Mouse (Mus musculus) intestine, embryonic 14.5 days (tissue): ENCODE results near the gene Ppp2r2c. TPM values are rescaled to one million over a fixed set of nuclear protein-coding genes. Genes with fewer than 3 reads are reported as not detected.

Source experiments
- ATAC-seq: fragments of 200-750 bp; cut with Nextera tagmentation; replicated peaks from 2 replicates; pipeline ENCODE4 v1.8.0; 2017; ENCODE audit warnings: low read depth, moderate number of reproducible peaks, moderate TSS enrichment, moderate library complexity; ENCODE audit not compliant: low FRiP score, low TSS enrichment
- DNase-seq: peaks from one replicate; pipeline ENCODE4 v3.0.0-alpha.2; 2018; ENCODE audit warnings: low spot score
- H3K27ac ChIP-seq: fragments of 300-500 bp; sonication (generic); 2 replicates; pipeline ENCODE4 v1.5.1; 2014; ENCODE audit warnings: low read depth, mild to moderate bottlenecking, control low read depth
- H3K27me3 ChIP-seq: fragments of 300-500 bp; sonication (generic); replicated peaks from 2 replicates; pipeline ENCODE4 v1.6.1; 2014; ENCODE audit warnings: low read length, control low read depth; ENCODE audit not compliant: control insufficient read depth, insufficient read depth
- H3K36me3 ChIP-seq: fragments of 300-500 bp; sonication (generic); 2 replicates; pipeline ENCODE4 v1.6.1; 2014; ENCODE audit warnings: low read length, control low read depth; ENCODE audit not compliant: control insufficient read depth, insufficient read depth
- H3K4me1 ChIP-seq: fragments of 300-500 bp; sonication (generic); replicated peaks from 2 replicates; pipeline ENCODE4 v1.6.1; 2014; ENCODE audit warnings: low read length, control low read depth, mixed read lengths; ENCODE audit not compliant: control insufficient read depth, insufficient read depth
- H3K4me2 ChIP-seq: fragments of 300-500 bp; sonication (generic); 2 replicates; pipeline ENCODE4 v1.6.1; 2014; ENCODE audit warnings: low read length
- H3K4me3 ChIP-seq: fragments of 300-500 bp; sonication (generic); 2 replicates; pipeline ENCODE4 v1.5.1; 2014; ENCODE audit warnings: low read depth, low read length, control low read depth, mixed read lengths
- H3K9ac ChIP-seq: fragments of 300-500 bp; sonication (generic); 2 replicates; pipeline ENCODE4 v1.6.1; 2014; ENCODE audit warnings: mild to moderate bottlenecking, low read length
- H3K9me3 ChIP-seq: fragments of 300-500 bp; sonication (generic); 2 replicates; pipeline ENCODE4 v1.6.1; 2016; ENCODE audit warnings: low read length, control low read depth; ENCODE audit not compliant: control insufficient read depth
- WGBS: fragments of 180-500 bp; shearing (Covaris S2); extraction: QIAGEN DNeasy Blood & Tissue Kit; methylation state at CpG from one replicate; pipeline ENCODE4 v1.1.7; 2014; 5-methylcytosine and 5-hydroxymethylcytosine counted together
- polyA plus RNA-seq: library from polyadenylated mRNA; unstranded; fragments of >200 nt; fragmentation: Nextera tagmentation; extraction: Ambion mirVana; gene quantifications from 2 replicates; pipeline ENCODE4 v1.2.1, GENCODE M21; 2014

Ppp2r2c gene
- polyA plus RNA-seq, 1 experiment from 2014 or later: 0.73 TPM

DNA sequence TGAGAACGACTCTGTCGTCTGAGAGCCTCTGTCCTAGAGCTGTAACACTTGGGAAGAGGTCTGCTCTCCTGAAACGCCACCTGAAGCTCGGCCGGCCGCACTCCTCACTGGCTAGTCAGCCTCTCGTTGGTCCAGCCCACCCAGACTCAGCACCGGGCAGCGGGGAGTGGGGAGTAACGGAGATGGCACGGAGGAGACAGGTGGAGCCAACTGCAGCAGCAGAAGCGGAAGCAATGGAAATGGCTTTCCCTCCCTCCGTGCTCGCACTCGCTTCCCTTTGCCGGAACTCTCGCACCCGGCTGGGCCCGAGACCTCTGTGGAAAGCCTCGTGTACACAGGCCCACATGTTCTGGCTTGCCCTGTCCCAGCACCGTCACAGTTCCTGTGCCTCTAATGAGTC is 41.2 kb downstream of the Ppp2r2c start:
- Histone ChIP-seq H3K9ac (no peak overlapping the region), H3K27me3 (0 out of 2 replicates have a peak, but pooled peaks cover 4% of the 10 kb centered on the region), H3K27ac (no peak overlapping the region), H3K4me1 (no peaks in the 10 kb centered on the region), H3K36me3 (no peaks in the 10 kb centered on the region), H3K9me3 (no peaks in the 10 kb centered on the region), H3K4me2 (no peak overlapping the region), H3K4me3 (no peak overlapping the region)
- ATAC-seq: no peak
- DNase-seq: no peak
- 83% methylated on average over 21 of the region's 21 CpGs for WGBS

DNA sequence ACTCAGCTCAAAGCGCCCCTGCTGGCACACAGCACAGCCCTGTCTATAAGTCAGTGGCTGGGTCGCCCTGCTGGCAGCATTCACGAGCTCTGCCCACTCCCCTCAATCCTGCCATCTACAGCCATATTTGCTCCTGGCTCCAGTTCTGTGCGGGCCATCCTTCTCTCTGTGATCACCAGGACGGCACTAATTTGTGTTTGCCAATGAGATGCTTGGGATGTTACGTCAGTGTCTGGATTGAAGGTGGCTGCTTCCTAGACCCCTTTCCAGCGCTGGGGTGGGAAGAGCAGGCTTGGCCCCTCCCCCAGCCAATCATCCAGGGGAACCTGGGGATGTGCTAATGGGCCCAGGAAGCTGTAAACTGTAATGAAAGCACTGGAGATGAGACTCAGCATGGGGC is 42.7 kb downstream of the Ppp2r2c start:
- 17% methylated on average over 7 of the region's 7 CpGs for WGBS
- no peak overlapping the region for H3K27ac ChIP-seq
- ATAC-seq: no peak
- H3K9me3 ChIP-seq: no peaks in the 10 kb centered on the region
- H3K36me3 ChIP-seq: no peaks in the 10 kb centered on the region
- no peak overlapping the region for H3K4me2 ChIP-seq
- DNase-seq: no peak
- no peak overlapping the region for H3K9ac ChIP-seq
- no peaks in the 10 kb centered on the region for H3K4me1 ChIP-seq
- H3K27me3 ChIP-seq: 0 out of 2 replicates have a peak, but pooled peaks cover 4% of the 10 kb centered on the region
- no peak overlapping the region for H3K4me3 ChIP-seq

DNA sequence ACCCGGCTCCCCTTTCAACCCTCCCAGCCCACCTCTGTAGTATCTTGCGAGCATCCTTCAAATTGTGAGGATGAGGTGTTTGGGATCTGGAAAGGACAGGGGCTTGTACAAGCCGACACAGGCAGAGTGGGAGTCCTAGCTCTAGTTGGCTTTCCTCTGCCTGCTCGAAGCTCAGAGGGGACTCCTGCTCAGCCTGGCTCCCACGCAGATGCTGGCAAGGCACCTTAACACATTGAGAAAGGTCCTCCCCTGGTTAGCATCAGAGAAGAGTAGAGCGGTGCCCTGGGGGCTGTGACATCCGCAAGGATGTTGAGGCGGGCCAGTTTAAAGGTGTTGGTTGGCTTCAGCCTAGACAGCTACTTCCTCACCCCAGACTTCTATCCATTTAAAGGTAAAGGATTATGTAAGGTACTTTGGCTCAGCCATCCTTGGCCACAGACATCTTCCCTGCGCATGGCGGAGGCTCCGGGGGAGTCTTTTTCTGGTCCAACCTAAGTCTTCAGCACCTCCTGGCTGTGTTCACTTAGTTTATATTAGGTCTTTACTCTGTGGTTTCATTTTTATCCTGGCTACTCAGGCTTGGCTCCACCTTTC is 43.5 kb downstream of the Ppp2r2c start:
- Histone ChIP-seq H3K9me3 (no peaks in the 10 kb centered on the region), H3K4me3 (no peak overlapping the region), H3K27me3 (0 out of 2 replicates have a peak, but pooled peaks cover 4% of the 10 kb centered on the region), H3K27ac (no peak overlapping the region), H3K9ac (no peak overlapping the region), H3K36me3 (no peaks in the 10 kb centered on the region), H3K4me1 (no peaks in the 10 kb centered on the region), H3K4me2 (no peak overlapping the region)
- 59% methylated on average over 11 of the region's 11 CpGs for WGBS
- DNase-seq (no peak), ATAC-seq (no peak)

DNA sequence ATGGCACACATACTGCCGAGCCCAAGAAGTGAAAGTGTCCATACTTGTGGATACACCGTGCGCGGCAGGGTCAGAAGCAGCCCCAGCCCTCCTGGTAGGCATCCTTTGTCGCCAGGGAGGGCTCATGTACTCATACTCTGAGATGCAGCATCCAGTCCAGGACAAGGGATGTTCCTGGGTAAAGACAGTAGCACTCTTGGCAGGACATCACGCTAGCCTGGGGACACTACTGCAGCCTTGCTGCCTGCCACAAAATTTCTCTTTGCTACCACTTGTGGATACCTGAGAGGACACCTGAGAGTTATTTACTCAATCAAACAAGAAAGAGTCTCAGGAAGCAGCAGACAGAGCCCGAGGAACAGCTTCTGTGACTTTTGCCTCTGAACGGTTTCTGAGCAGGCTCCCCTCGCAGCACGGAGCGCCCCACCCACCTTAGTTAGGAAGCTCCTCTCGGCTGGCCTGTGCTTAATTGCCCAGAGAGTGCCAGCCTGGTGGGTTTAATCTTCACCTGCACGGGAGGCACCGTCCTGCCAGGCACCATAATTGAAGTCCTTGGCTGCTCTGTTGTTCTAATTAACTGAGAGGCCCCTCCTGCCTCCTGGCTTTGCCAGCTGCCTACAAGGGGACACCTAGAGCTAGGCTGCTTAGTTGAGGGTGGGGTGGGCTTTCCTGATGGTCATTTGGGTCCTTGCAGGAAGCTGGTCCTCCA is 44.4 kb downstream of the Ppp2r2c start:
- H3K4me1 ChIP-seq: no peaks in the 10 kb centered on the region
- ATAC-seq: no peak
- 0 out of 2 replicates have a peak, but pooled peaks cover 4% of the 10 kb centered on the region for H3K27me3 ChIP-seq
- no peaks in the 10 kb centered on the region for H3K9me3 ChIP-seq
- no peak overlapping the region for H3K4me3 ChIP-seq
- no peak for DNase-seq
- 59% methylated on average over 14 of the region's 14 CpGs for WGBS
- H3K36me3 ChIP-seq: no peaks in the 10 kb centered on the region
- H3K4me2 ChIP-seq: no peak overlapping the region
- H3K27ac ChIP-seq: no peak overlapping the region
- no peak overlapping the region for H3K9ac ChIP-seq

DNA sequence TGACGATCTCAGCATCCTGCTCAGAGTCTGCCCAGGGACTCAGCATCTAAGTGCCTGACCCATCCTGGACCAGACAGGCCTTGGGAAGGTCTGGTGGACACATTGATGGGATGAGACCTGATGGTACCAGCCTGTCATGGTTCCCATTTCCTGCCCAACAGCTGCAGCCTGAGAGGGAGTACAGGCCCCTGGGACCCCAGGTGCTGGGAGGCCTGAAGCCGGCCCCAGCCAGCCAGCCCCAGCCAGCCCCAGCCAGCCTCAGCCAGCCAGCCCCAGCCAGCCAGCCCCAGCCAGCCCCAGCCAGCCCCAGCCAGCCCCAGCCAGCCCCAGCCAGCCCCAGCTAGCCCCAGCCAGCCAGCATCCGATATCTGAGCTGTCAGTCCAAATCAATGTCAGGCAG is 46.9 kb downstream of the Ppp2r2c start:
- Histone ChIP-seq H3K27me3 (0 out of 2 replicates have a peak, but pooled peaks cover 4% of the 10 kb centered on the region), H3K4me1 (no peaks in the 10 kb centered on the region), H3K4me3 (no peak overlapping the region), H3K36me3 (no peaks in the 10 kb centered on the region), H3K9ac (no peak overlapping the region), H3K9me3 (no peaks in the 10 kb centered on the region), H3K4me2 (no peak overlapping the region), H3K27ac (no peak overlapping the region)
- DNase-seq (no peak), ATAC-seq (no peak)
- WGBS: 55% methylated on average over 3 of the region's 3 CpGs

DNA sequence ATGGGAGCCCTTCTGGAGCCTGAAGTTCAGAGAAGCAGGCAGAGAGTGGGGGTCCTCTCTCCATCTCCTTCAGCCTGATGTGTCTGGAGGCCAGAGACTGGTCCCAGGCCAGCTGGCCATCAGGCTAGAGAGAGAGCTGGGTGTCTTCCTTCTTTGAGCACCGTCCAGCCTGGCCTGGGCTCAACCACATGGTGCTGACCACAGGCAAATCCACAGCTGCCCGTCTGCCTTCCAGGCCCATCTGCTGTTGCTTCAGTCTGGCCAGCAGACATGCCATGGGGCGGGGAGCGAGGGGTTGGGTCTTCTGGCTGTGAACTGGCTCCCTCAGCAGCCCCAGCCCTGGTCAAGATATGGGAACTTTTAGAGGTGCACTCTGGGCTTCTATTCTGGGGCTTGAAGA is 48.3 kb downstream of the Ppp2r2c start:
- H3K4me2 ChIP-seq: no peak overlapping the region
- H3K4me1 ChIP-seq: no peaks in the 10 kb centered on the region
- 82% methylated on average over 4 of the region's 4 CpGs for WGBS
- H3K4me3 ChIP-seq: no peak overlapping the region
- ATAC-seq (no peak), DNase-seq (no peak)
- H3K27ac ChIP-seq: no peak overlapping the region
- no peak overlapping the region for H3K9ac ChIP-seq
- no peaks in the 10 kb centered on the region for H3K36me3 ChIP-seq
- H3K27me3 ChIP-seq: 0 out of 2 replicates have a peak, but pooled peaks cover 4% of the 10 kb centered on the region
- H3K9me3 ChIP-seq: no peaks in the 10 kb centered on the region

DNA sequence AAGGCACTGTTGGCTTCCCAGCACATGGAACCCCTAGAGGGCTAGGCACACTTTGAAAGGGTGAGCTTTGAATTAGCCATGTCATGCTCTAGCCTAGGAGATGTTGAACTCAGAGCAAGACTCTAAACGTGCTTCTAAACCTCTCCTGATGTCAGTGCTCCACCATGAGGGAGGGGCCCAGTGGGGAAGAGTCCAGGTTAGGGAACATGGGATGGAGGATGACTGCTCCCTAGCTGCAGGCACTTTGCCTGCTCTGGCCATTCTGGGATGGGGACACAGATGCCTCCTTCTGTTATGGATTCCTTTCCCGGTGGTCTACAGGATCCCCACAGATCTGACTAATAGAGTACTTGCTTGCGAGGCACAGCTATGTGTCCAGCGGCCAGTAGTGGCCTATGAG is 48.9 kb downstream of the Ppp2r2c start:
- H3K4me2 ChIP-seq: no peak overlapping the region
- H3K27ac ChIP-seq: no peak overlapping the region
- WGBS: 76% methylated on average over 4 of the region's 4 CpGs
- H3K4me3 ChIP-seq: no peak overlapping the region
- 0 out of 2 replicates have a peak, but pooled peaks cover 4% of the 10 kb centered on the region for H3K27me3 ChIP-seq
- DNase-seq: no peak
- H3K4me1 ChIP-seq: no peaks in the 10 kb centered on the region
- H3K9ac ChIP-seq: no peak overlapping the region
- H3K36me3 ChIP-seq: no peaks in the 10 kb centered on the region
- no peaks in the 10 kb centered on the region for H3K9me3 ChIP-seq
- no peak for ATAC-seq

DNA sequence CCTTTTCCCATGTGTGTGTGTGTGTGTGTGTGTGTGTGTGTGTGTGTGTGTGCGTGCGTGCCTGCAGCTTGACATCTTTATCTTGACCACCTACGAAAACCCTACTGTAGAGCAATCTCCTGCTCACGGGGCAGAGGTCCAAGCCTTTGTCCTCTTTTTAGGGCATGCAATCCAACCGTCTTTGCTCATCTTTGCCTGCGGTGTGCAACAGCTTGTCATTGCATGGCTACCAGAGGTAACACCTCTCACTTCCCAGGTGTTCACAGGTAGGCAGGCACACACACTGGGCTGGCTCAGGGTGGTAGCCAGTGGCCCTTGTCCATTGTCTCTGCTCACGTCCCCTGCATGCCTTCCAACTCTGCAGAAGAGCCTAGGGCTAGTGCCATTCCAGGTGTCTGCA is 49.7 kb downstream of the Ppp2r2c start:
- WGBS: 83% methylated on average over 7 of the region's 7 CpGs
- no peak for ATAC-seq
- H3K27ac ChIP-seq: no peak overlapping the region

DNA sequence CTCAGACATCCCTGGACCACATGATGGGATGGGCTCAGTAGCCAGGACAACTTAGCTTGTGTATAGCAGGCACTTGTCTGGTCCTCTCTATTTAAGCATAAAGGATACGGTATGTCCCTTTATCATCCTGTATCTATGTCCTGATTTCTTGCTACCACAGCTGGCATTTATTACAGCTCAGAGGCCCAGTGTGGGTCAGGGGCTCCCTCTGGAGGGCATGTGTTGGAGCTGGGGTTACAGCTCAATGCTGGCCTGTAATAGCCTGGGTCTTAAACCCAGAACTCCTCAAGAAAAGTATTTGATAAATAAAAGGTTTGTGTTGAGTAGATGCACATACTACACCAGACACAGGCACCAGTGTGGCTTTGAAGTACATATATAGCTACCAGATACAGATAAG is 51.8 kb downstream of the Ppp2r2c start:
- no peak for DNase-seq

More for the DNA sequence above, 49.7 kb downstream of the Ppp2r2c start:
- H3K4me3 ChIP-seq: no peak overlapping the region
- H3K9ac ChIP-seq: no peak overlapping the region
- H3K27me3 ChIP-seq: 0 out of 2 replicates have a peak, but pooled peaks cover 1% of the 10 kb centered on the region
- H3K36me3 ChIP-seq: no peaks in the 10 kb centered on the region
- H3K9me3 ChIP-seq: no peaks in the 10 kb centered on the region
- no peak overlapping the region for H3K4me2 ChIP-seq
- DNase-seq: no peak
- H3K4me1 ChIP-seq: no peaks in the 10 kb centered on the region

More for the DNA sequence above, 51.8 kb downstream of the Ppp2r2c start:
- H3K27ac ChIP-seq: no peak overlapping the region
- no peak for ATAC-seq
- no peak overlapping the region for H3K4me3 ChIP-seq
- H3K4me2 ChIP-seq: no peak overlapping the region
- no peaks in the 10 kb centered on the region for H3K36me3 ChIP-seq
- H3K27me3 ChIP-seq: no peaks in the 10 kb centered on the region
- 52% methylated on average over 1 of the region's 1 CpGs for WGBS
- no peaks in the 10 kb centered on the region for H3K9me3 ChIP-seq
- no peaks in the 10 kb centered on the region for H3K4me1 ChIP-seq
- no peak overlapping the region for H3K9ac ChIP-seq
